Mouse (Mus musculus) limb, embryonic 11.5 days (tissue): ENCODE data around the gene Cdh13. TPM values are rescaled to one million over a fixed set of nuclear protein-coding genes. Genes with fewer than 3 reads are reported as not detected.

Source experiments
- ATAC-seq: fragments of 200-750 bp; cut with Nextera tagmentation; 2 replicates; pipeline ENCODE4 v1.8.0; 2017; ENCODE audit warnings: low read depth; ENCODE audit not compliant: insufficient number of reproducible peaks, low FRiP score, low TSS enrichment
- DNase-seq: peaks from one replicate; pipeline ENCODE4 v3.0.0-alpha.2; 2015; ENCODE audit warnings: low spot score
- H3K27ac ChIP-seq: fragments of 300-500 bp; sonication (generic); replicated peaks from 2 replicates; pipeline ENCODE4 v1.5.1; 2014; ENCODE audit warnings: low read depth, mild to moderate bottlenecking, low read length
- H3K27me3 ChIP-seq: fragments of 300-500 bp; sonication (generic); 2 replicates; pipeline ENCODE4 v1.6.1; 2014; ENCODE audit warnings: mild to moderate bottlenecking, low read length, mixed read lengths; ENCODE audit not compliant: control insufficient read depth, insufficient read depth
- H3K36me3 ChIP-seq: fragments of 300-500 bp; sonication (generic); 2 replicates; pipeline ENCODE4 v1.6.1; 2014; ENCODE audit warnings: mild to moderate bottlenecking, low read length, moderate library complexity, mixed read lengths; ENCODE audit not compliant: control insufficient read depth, insufficient read depth
- H3K4me1 ChIP-seq: fragments of 300-500 bp; sonication (generic); 2 replicates; pipeline ENCODE4 v1.6.1; 2014; ENCODE audit warnings: low read length, mixed read lengths; ENCODE audit not compliant: control insufficient read depth, insufficient read depth
- H3K4me2 ChIP-seq: fragments of 300-500 bp; sonication (generic); 2 replicates; pipeline ENCODE4 v1.6.1; 2014; ENCODE audit warnings: low read depth, mild to moderate bottlenecking, moderate library complexity; ENCODE audit not compliant: severe bottlenecking
- H3K4me3 ChIP-seq: fragments of 300-500 bp; sonication (generic); 2 replicates; pipeline ENCODE4 v1.5.1; 2014; ENCODE audit warnings: low read depth, low read length
- H3K9ac ChIP-seq: fragments of 300-500 bp; sonication (generic); 2 replicates; pipeline ENCODE4 v1.6.1; 2014; ENCODE audit warnings: mild to moderate bottlenecking, low read length
- H3K9me3 ChIP-seq: fragments of 300-500 bp; sonication (generic); 2 replicates; pipeline ENCODE4 v1.6.1; 2016; ENCODE audit warnings: low read length; ENCODE audit not compliant: control insufficient read depth
- WGBS: fragments of 180-500 bp; shearing (Covaris S2); extraction: QIAGEN DNeasy Blood & Tissue Kit; methylation state at CpG from one replicate; pipeline ENCODE4 v1.1.7; 2014; 5-methylcytosine and 5-hydroxymethylcytosine counted together
- polyA plus RNA-seq: library from polyadenylated mRNA; unstranded; fragments of >200 nt; fragmentation: Nextera tagmentation; extraction: Ambion mirVana; gene quantifications from 2 replicates; pipeline ENCODE4 v1.2.1, GENCODE M21; 2014

The Cdh13 gene
- polyA plus RNA-seq, 1 experiment from 2014 or later: 4.9 TPM

DNA sequence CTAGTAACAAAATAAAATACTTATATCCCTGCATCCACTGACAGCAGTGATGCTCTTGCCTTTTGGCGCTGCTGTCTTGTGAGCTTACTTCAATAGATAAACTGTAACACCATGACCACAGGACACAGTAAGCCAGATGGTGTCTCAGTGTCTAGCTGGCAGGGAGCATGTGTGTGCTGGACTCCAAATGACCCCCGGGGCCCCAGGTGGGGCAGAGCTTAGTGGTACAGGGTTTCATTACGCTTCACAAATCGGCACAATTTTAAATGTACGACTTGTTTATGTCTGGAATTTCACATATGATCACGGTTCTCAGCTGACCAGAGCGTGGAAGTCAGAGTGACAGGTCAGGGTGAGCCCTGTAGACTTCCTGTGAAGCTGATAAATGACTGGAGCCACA is 980.2 kb downstream of the Cdh13 start:
- 80% methylated on average over 7 of the region's 7 CpGs for WGBS
- Histone ChIP-seq H3K4me2 (no peak overlapping the region), H3K36me3 (no peaks in the 10 kb centered on the region), H3K9ac (no peak overlapping the region), H3K9me3 (no peaks in the 10 kb centered on the region), H3K4me3 (no peak overlapping the region), H3K27me3 (no peaks in the 10 kb centered on the region), H3K27ac (no peak overlapping the region), H3K4me1 (no peaks in the 10 kb centered on the region)
- no peak for DNase-seq
- no peak for ATAC-seq

GRCm38 (mm10) chr8:119266304-119266703 is 982.8 kb downstream of the Cdh13 start:
- Histone ChIP-seq H3K9me3 (no peaks in the 10 kb centered on the region), H3K4me3 (no peak overlapping the region), H3K4me1 (no peaks in the 10 kb centered on the region), H3K9ac (no peak overlapping the region), H3K27me3 (no peaks in the 10 kb centered on the region), H3K27ac (no peak overlapping the region), H3K36me3 (no peaks in the 10 kb centered on the region), H3K4me2 (no peak overlapping the region)
- no peak for DNase-seq
- ATAC-seq: no peak
- WGBS: 94% methylated on average over 4 of the region's 4 CpGs

- Histone ChIP-seq H3K9me3 (no peaks in the 10 kb centered on the region), H3K36me3 (no peaks in the 10 kb centered on the region), H3K4me3 (no peak overlapping the region), H3K9ac (no peak overlapping the region), H3K27me3 (no peaks in the 10 kb centered on the region), H3K27ac (no peak overlapping the region), H3K4me1 (no peaks in the 10 kb centered on the region), H3K4me2 (no peak overlapping the region)
- WGBS: 78% methylated on average over 3 of the region's 3 CpGs
- no peak for DNase-seq
- ATAC-seq: no peak
These were observed 986.0 kb downstream of the Cdh13 start for GRCm38 (mm10) chr8:119269576-119269975.

DNA sequence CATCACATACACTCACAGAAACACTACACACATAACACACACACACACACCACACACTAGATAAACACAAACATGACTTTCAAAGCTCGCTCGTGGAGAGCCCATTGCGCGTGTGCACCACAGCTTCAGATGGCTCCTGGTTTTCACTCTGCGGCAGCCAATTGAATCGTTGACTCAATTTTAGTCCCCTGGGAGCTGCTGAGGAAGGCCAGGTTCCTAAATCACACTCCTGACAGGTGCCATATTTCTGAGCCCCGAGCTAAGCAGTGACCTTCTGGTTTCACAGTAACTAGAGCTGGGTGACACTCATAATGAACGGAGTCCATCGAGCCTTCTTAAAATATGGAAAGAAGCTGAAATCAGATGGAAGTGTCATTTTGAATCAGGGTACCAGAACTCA is 986.8 kb downstream of the Cdh13 start:
- no peaks in the 10 kb centered on the region for H3K9me3 ChIP-seq
- no peak overlapping the region for H3K4me2 ChIP-seq
- H3K36me3 ChIP-seq: no peaks in the 10 kb centered on the region
- H3K4me1 ChIP-seq: no peaks in the 10 kb centered on the region
- no peaks in the 10 kb centered on the region for H3K27me3 ChIP-seq
- no peak overlapping the region for H3K4me3 ChIP-seq
- no peak overlapping the region for H3K27ac ChIP-seq
- ATAC-seq (no peak), DNase-seq (no peak)
- WGBS: 82% methylated on average over 9 of the region's 9 CpGs
- H3K9ac ChIP-seq: no peak overlapping the region

DNA sequence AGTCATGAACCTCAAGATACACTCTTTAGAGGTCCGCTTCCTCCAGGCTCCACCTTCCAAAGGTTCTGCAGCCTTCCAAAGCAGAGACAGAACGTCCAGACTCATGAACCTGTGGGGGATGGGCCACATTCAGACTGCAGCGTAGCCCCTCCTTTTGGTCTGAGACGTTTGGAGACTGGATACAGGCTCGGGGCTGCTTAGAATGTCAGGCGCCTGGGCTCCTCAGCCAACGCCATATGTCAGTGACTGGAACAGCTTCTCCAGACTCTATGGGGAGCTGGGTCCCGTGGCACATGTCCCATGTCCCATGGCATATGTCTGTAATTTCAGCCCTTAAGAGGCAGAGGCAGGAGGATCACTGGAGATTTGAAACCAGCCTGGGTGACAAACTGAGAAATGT is 989.4 kb downstream of the Cdh13 start:
- Histone ChIP-seq H3K36me3 (no peaks in the 10 kb centered on the region), H3K4me1 (no peaks in the 10 kb centered on the region), H3K4me2 (no peak overlapping the region), H3K4me3 (no peak overlapping the region), H3K27ac (no peak overlapping the region), H3K9me3 (no peaks in the 10 kb centered on the region), H3K9ac (no peak overlapping the region), H3K27me3 (no peaks in the 10 kb centered on the region)
- ATAC-seq (no peak), DNase-seq (no peak)
- WGBS: 71% methylated on average over 8 of the region's 8 CpGs

DNA sequence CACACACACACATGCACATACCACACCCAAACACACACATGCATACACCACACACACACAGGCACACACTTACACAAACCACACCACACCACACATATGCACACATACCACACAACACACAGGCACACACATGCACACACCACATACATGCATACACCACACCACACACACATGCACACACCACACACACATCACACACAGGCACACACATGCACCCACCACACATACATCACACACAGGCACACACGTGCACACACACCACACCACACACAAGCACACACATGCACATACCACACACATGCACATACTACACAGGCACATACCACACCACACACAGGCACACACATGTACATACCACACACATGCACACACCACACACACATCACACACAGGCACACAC is 991.9 kb downstream of the Cdh13 start:
- no peaks in the 10 kb centered on the region for H3K27me3 ChIP-seq
- ATAC-seq: 0 out of 2 replicates have a peak, but pooled peaks have one; percentile 31
- no peak overlapping the region for H3K9ac ChIP-seq
- H3K4me2 ChIP-seq: no peak overlapping the region
- no peaks in the 10 kb centered on the region for H3K36me3 ChIP-seq
- no peaks in the 10 kb centered on the region for H3K4me1 ChIP-seq
- no peak overlapping the region for H3K4me3 ChIP-seq
- DNase-seq: no peak
- WGBS: 79% methylated on average over 1 of the region's 1 CpGs
- no peak overlapping the region for H3K27ac ChIP-seq
- H3K9me3 ChIP-seq: no peaks in the 10 kb centered on the region

- ATAC-seq (no peak), DNase-seq (no peak)
- no peaks in the 10 kb centered on the region for H3K4me1 ChIP-seq
These were observed 993.5 kb downstream of the Cdh13 start for GRCm38 (mm10) chr8:119277047-119277451.

DNA sequence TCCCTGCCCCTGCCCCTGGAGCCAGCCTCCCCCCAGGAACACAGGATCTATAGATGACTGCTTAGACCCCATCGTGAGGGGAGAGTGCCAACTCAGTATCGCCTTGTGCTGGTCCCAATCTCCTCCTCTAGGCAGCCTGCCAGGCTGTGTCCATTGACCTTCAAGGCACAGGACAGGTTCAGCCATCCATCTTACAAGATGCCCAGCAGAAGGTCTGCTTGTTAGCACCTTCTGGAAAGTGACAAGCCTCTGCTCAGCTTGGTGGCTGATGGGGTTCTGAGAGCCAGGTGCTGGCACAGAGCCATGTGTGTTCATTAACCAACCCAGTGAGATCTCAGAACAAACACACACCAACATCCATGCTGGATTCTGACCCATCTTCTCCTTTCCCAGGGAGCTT is 998.2 kb downstream of the Cdh13 start:
- Histone ChIP-seq H3K9me3 (no peaks in the 10 kb centered on the region), H3K9ac (no peak overlapping the region), H3K36me3 (no peaks in the 10 kb centered on the region), H3K4me1 (no peaks in the 10 kb centered on the region), H3K27me3 (no peaks in the 10 kb centered on the region), H3K4me2 (no peak overlapping the region), H3K4me3 (no peak overlapping the region), H3K27ac (no peak overlapping the region)
- WGBS: 94% methylated on average over 2 of the region's 2 CpGs
- no peak for ATAC-seq
- DNase-seq: no peak

More at GRCm38 (mm10) chr8:119277047-119277451, 993.5 kb downstream of the Cdh13 start:
- H3K4me3 ChIP-seq: no peak overlapping the region
- H3K9ac ChIP-seq: no peak overlapping the region
- no peaks in the 10 kb centered on the region for H3K36me3 ChIP-seq
- H3K9me3 ChIP-seq: no peaks in the 10 kb centered on the region
- WGBS: 65% methylated on average over 3 of the region's 3 CpGs
- no peak overlapping the region for H3K27ac ChIP-seq
- no peaks in the 10 kb centered on the region for H3K27me3 ChIP-seq
- no peak overlapping the region for H3K4me2 ChIP-seq

DNA sequence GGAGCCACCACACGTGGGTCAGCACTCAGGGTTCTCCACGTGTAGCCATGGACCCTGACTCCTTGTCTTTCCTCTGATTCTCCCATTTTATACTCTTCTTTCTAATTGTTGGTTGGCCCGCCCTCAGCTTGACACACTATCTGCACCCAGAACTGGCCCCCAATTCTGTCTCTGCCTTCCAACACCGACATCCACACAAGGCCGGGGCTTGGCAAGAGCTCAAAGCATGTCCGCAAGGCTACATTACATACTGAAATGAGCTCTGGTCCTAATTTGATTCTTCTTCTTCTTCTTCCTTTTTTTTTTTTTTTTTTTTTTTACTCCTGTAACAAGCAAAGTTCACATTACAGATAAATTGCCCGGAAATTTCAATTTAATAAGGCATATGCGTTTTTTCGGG is 1001.0 kb downstream of the Cdh13 start:
- WGBS: 90% methylated on average over 9 of the region's 9 CpGs
- Histone ChIP-seq H3K36me3 (no peaks in the 10 kb centered on the region), H3K9ac (no peak overlapping the region), H3K4me3 (no peak overlapping the region), H3K9me3 (no peaks in the 10 kb centered on the region), H3K4me1 (no peaks in the 10 kb centered on the region), H3K4me2 (no peak overlapping the region), H3K27ac (no peak overlapping the region), H3K27me3 (no peaks in the 10 kb centered on the region)
- no peak for DNase-seq
- no peak for ATAC-seq
